Comparison of ENCODE assay signal across 8 mouse cellular contexts in genomic region chr17:65884691-65885397, GRCm38 (mm10). TPM values are rescaled to one million over a fixed set of nuclear protein-coding genes. Genes with fewer than 3 reads are reported as not detected.
A peak's percentile ranks its signal among the peaks of the same experiment; 100 is the strongest.
DNase-seq lines count a peak whose midpoint lies in the region; ATAC-seq and TF ChIP-seq lines count a peak whose summit lies in the region.

No protein-coding gene starts in this region.

- peak; percentile 100 for DNase-seq in MN1 (ENCODE audit: low spot score)
- DNase-seq in cerebellum, adult 9-10 months = peak; percentile 100
- peak; percentile 100 for DNase-seq in hindbrain, embryonic 10.5 days (ENCODE audit: low spot score)
- DNase-seq in layer of hippocampus, adult 9-11 months = peak; percentile 100
- DNase-seq in lung, postnatal 0 days (ENCODE audit: low spot score) = peak; percentile 99
- DNase-seq in ovary, postnatal 14 days (ENCODE audit: low spot score) = peak; percentile 98
- DNase-seq in thymus, postnatal 14 days = peak; percentile 99

- peak; percentile 95 for ATAC-seq in frontal cortex, adult (ENCODE audit: low TSS enrichment)
- peak; percentile 98 for ATAC-seq in lung, postnatal 0 days

- H3K4me1 ChIP-seq in hindbrain, embryonic 10.5 days (replicated peaks) = peaks cover 29% of the 10 kb centered on the region
- peaks cover 8% of the 10 kb centered on the region for H3K4me1 ChIP-seq in lung, postnatal 0 days (ENCODE audit: insufficient read depth, low read depth, low read length)

- TF ChIP-seq CTCF in lung, postnatal 0 days (IDR thresholded peaks at IDR 0.05) = peak; percentile 38

- no peaks in the 10 kb centered on the region for H3K36me3 ChIP-seq in hindbrain, embryonic 10.5 days
- H3K36me3 ChIP-seq in lung, postnatal 0 days (ENCODE audit: insufficient read depth, low read length) = no peaks in the 10 kb centered on the region

- H3K27me3 ChIP-seq in hindbrain, embryonic 10.5 days (ENCODE audit: insufficient read depth, poor library complexity, severe bottlenecking) = no peaks in the 10 kb centered on the region
- no peaks in the 10 kb centered on the region for H3K27me3 ChIP-seq in lung, postnatal 0 days (replicated peaks; ENCODE audit: insufficient read depth, low read length)

- H3K27ac ChIP-seq in hindbrain, embryonic 10.5 days = peak overlapping the region; percentile 93
- peak overlapping the region; percentile 96 for H3K27ac ChIP-seq in lung, postnatal 0 days (ENCODE audit: low read length)

- peak; percentile 58; the same call in 1 of the 2 replicates for TF ChIP-seq EP300 in lung, postnatal 0 days (IDR thresholded peaks at IDR 0.05)

- H3K4me2 ChIP-seq in lung, postnatal 0 days (replicated peaks; ENCODE audit: low read depth, low read length) = peak overlapping the region; percentile 91

- H3K4me3 ChIP-seq in hindbrain, embryonic 10.5 days = peak overlapping the region; percentile 93
- H3K4me3 ChIP-seq in lung, postnatal 0 days (ENCODE audit: low read depth, low read length) = peak overlapping the region; percentile 97

- H3K9me3 ChIP-seq in hindbrain, embryonic 10.5 days = no peaks in the 10 kb centered on the region
- no peaks in the 10 kb centered on the region for H3K9me3 ChIP-seq in lung, postnatal 0 days (ENCODE audit: low read length)

- H3K9ac ChIP-seq in lung, postnatal 0 days (replicated peaks; ENCODE audit: low read depth) = peak overlapping the region; percentile 89

- under 1% methylated on average over 67 of the region's 67 CpGs for WGBS in hindbrain, embryonic 10.5 days
- under 1% methylated on average over 50 of the region's 67 CpGs for WGBS in lung, postnatal 0 days

RNA-seq across cellular contexts. Expression of gene Ralbp1, which starts 0.8 kb away (rescaled TPM):
- 46.4 and 58.3 TPM in 2 replicates for polyA plus RNA-seq in hindbrain, embryonic 10.5 days (2016; fragmentation: Nextera tagmentation; extraction: Ambion mirVana)
- polyA plus RNA-seq in lung, postnatal 0 days (2015; fragmentation: Nextera tagmentation; extraction: Ambion mirVana) = 151 and 155 TPM in 2 replicates

Comparison
In these comparisons a context has a peak if more than half of its experiments do, and no peak if none do; other contexts are left out.
1. Peak in every context shown above with its lines: DNase-seq, ATAC-seq, H3K4me3 ChIP-seq and H3K27ac ChIP-seq.